Mouse (Mus musculus) intestine, embryonic 15.5 days (tissue): ENCODE results near the gene Fryl. TPM values are rescaled to one million over a fixed set of nuclear protein-coding genes. Genes with fewer than 3 reads are reported as not detected.
A peak's percentile ranks its signal among the peaks of the same experiment; 100 is the strongest.

Experiments used
- ATAC-seq: fragments of 200-750 bp; cut with Nextera tagmentation; 2 replicates; pipeline ENCODE4 v1.8.0; 2017; ENCODE audit warnings: moderate TSS enrichment, moderate library complexity
- H3K27ac ChIP-seq: fragments of 300-500 bp; sonication (generic); 2 replicates; pipeline ENCODE4 v1.5.1; 2015; ENCODE audit warnings: mild to moderate bottlenecking, inconsistent platforms
- H3K27me3 ChIP-seq: fragments of 300-500 bp; sonication (generic); replicated peaks from 2 replicates; pipeline ENCODE4 v1.6.1; 2015; ENCODE audit warnings: inconsistent platforms
- H3K36me3 ChIP-seq: fragments of 300-500 bp; sonication (generic); 2 replicates; pipeline ENCODE4 v1.6.1; 2015; ENCODE audit warnings: inconsistent platforms
- H3K4me1 ChIP-seq: fragments of 300-500 bp; sonication (generic); replicated peaks from 2 replicates; pipeline ENCODE4 v1.6.1; 2015; ENCODE audit warnings: inconsistent platforms
- H3K4me2 ChIP-seq: fragments of 300-500 bp; sonication (generic); replicated peaks from 2 replicates; pipeline ENCODE4 v1.6.1; 2015; ENCODE audit warnings: mild to moderate bottlenecking, inconsistent platforms
- H3K4me3 ChIP-seq: fragments of 300-500 bp; sonication (generic); replicated peaks from 2 replicates; pipeline ENCODE4 v1.5.1; 2015; ENCODE audit warnings: inconsistent platforms
- H3K9ac ChIP-seq: fragments of 300-500 bp; sonication (generic); 2 replicates; pipeline ENCODE4 v1.6.1; 2015; ENCODE audit warnings: inconsistent platforms
- H3K9me3 ChIP-seq: fragments of 300-500 bp; sonication (generic); 2 replicates; pipeline ENCODE4 v1.6.1; 2016; ENCODE audit warnings: inconsistent platforms
- WGBS: fragments of 180-500 bp; shearing (Covaris S2); methylation state at CpG from one replicate; pipeline ENCODE4 v1.1.7; 2015; 5-methylcytosine and 5-hydroxymethylcytosine counted together
- polyA plus RNA-seq: library from polyadenylated mRNA; unstranded; fragments of >200 nt; fragmentation: Nextera tagmentation; extraction: Ambion mirVana; gene quantifications from 2 replicates; pipeline ENCODE4 v1.2.1, GENCODE M21; 2015

Fryl gene
- polyA plus RNA-seq, 1 experiment from 2014 or later = 28.4 TPM

DNA sequence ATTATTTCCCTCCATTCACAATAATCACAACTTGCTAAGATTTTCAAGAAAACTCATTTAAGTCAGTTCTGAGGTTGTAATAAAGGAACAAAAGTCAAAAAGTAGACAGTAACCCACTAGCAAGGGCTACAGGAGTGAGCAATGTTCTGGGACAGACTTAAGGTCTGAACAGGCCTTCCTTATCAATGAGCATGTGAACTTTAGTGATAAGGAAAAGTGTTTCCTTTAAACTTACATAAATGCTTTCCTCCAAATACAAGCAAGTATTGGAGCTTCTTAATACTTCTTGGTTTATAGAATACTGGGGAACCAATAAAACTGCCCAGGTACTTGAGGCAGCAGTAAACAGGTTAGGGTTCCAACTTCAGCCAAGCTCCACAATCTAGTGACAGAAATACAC, 3.7 kb downstream of the Fryl start:
- H3K4me2 ChIP-seq = no peak overlapping the region
- H3K27me3 ChIP-seq = no peaks in the 10 kb centered on the region
- ATAC-seq = no peak
- no peak overlapping the region for H3K9ac ChIP-seq
- H3K4me3 ChIP-seq = no peak overlapping the region
- H3K9me3 ChIP-seq = no peaks in the 10 kb centered on the region
- no peaks in the 10 kb centered on the region for H3K36me3 ChIP-seq
- peaks cover 5% of the 10 kb centered on the region; the same call in 1 of the 2 replicates for H3K4me1 ChIP-seq
- no peak overlapping the region for H3K27ac ChIP-seq

DNA sequence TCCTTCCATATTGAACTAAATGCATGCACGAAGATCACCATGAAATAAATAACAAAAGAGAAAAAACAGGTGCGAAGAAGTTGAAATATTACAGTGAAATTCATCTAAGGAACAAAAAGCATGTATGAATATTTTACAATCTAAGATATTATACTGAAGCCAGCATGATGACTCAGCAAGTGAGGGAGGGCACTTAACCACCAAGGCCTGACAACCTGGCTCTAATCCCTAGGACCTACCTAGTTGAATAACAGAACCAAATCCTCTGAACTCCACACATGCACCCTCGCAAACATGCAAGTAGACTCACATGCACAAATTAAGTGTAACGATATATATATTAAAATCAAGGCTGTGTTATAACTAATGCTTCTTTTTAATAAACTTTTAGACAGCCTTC, 7.1 kb downstream of the Fryl start:
- H3K9ac ChIP-seq = no peak overlapping the region
- 95% methylated on average over 4 of the region's 4 CpGs for WGBS
- no peak for ATAC-seq
- H3K4me1 ChIP-seq = peaks cover 8% of the 10 kb centered on the region; the same call in 1 of the 2 replicates
- no peaks in the 10 kb centered on the region for H3K27me3 ChIP-seq
- no peak overlapping the region for H3K4me2 ChIP-seq
- no peaks in the 10 kb centered on the region for H3K36me3 ChIP-seq
- H3K4me3 ChIP-seq = no peak overlapping the region
- no peaks in the 10 kb centered on the region for H3K9me3 ChIP-seq
- no peak overlapping the region for H3K27ac ChIP-seq

DNA sequence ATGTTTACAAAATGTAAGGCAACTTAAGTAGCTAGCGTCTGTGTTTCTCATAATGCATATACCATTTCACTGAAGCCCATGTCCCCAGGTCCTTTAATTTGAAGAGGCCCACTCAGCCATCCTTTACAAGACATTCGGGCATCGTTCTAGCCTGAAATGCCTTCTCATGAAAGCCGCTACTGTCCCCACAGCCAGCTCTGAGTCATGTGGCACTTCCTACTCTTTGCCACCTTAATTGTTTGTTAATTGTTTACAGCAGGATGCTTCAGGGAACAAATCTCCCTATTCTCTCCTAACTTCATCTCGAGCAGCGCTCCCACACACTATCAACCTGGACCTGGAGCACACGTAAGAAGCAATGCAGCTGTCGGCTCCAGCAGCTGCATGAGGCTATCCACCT, 8.2 kb downstream of the Fryl start:
- no peaks in the 10 kb centered on the region for H3K9me3 ChIP-seq
- H3K27me3 ChIP-seq = no peaks in the 10 kb centered on the region
- no peak overlapping the region for H3K4me2 ChIP-seq
- H3K4me1 ChIP-seq = 0 out of 2 replicates have a peak, but pooled peaks cover 4% of the 10 kb centered on the region
- no peak overlapping the region for H3K9ac ChIP-seq
- H3K36me3 ChIP-seq = no peaks in the 10 kb centered on the region
- no peak for ATAC-seq
- no peak overlapping the region for H3K27ac ChIP-seq
- no peak overlapping the region for H3K4me3 ChIP-seq
- 74% methylated on average over 8 of the region's 8 CpGs for WGBS

DNA sequence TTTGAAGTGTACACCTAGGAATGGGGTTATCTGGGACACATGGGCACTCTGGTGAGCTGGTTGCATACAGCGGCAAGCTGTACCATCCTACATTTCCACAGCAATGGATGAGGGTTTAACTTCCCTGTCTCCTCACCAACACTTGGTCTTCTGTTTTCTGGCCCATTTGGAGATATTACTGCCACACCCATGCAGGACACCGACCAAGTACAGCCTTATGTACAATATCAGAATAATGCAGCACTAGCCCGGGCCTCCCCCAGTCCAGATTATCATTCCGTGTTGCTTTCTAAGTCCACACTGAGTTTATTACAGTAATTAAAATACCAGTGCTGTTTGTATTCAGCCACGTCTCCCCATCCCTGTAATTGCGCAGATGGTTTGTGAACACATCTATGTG, 10.0 kb downstream of the Fryl start:
- no peak for ATAC-seq
- Histone ChIP-seq H3K9ac (no peak overlapping the region), H3K4me3 (no peak overlapping the region), H3K27ac (no peak overlapping the region), H3K27me3 (no peaks in the 10 kb centered on the region), H3K9me3 (no peaks in the 10 kb centered on the region), H3K4me1 (0 out of 2 replicates have a peak, but pooled peaks cover 4% of the 10 kb centered on the region), H3K36me3 (no peaks in the 10 kb centered on the region), H3K4me2 (no peak overlapping the region)
- WGBS = 70% methylated on average over 6 of the region's 6 CpGs

DNA sequence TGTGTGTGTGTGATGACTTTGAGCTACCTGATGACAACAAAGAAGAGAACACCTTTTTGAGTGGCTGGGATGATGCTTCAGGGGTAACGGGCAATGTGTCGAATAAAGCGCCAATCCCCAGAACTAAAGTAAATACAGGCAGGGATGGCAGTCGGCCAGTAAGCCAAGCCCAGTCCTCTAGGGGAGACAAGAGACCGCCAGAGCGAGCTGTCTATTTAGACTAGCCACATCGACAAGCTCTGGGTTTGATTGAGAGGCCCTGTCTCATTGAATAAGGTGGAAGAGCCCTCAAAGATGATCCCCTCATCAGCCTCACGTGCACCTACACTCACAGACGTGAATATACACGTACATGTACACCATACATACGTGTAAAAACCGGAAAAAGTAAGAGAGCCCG, 12.0 kb downstream of the Fryl start:
- WGBS = 53% methylated on average over 13 of the region's 13 CpGs
- ATAC-seq = peak; percentile 43; the same call in 1 of the 2 replicates
- no peak overlapping the region for H3K4me3 ChIP-seq
- H3K9ac ChIP-seq = no peak overlapping the region
- H3K27ac ChIP-seq = no peak overlapping the region
- H3K27me3 ChIP-seq = no peaks in the 10 kb centered on the region
- no peak overlapping the region for H3K4me2 ChIP-seq
- no peaks in the 10 kb centered on the region for H3K36me3 ChIP-seq
- 0 out of 2 replicates have a peak, but pooled peaks cover 4% of the 10 kb centered on the region for H3K4me1 ChIP-seq
- H3K9me3 ChIP-seq = no peaks in the 10 kb centered on the region

DNA sequence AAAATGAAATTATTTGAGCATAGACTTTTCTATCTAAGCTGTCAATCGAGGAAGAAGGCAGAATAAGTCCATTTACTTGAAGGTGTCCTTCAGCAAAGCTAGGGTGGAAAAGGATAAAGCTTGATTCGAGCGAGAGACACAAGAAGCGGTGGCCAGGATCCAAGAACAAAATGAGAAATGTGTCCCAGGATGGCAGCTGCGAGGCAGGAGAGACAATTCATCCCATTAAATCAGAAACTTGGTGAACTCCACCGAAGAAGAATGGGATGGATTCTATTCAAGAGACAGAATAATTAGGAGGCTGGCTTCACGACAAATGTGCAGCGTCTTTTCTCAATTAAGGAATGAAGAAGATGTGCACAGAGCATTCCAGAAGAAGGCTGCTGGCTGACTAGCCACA, 14.5 kb downstream of the Fryl start:
- Histone ChIP-seq H3K27me3 (no peaks in the 10 kb centered on the region), H3K9ac (no peak overlapping the region), H3K9me3 (no peaks in the 10 kb centered on the region), H3K27ac (no peak overlapping the region), H3K4me3 (no peak overlapping the region), H3K4me2 (no peak overlapping the region), H3K36me3 (no peaks in the 10 kb centered on the region), H3K4me1 (0 out of 2 replicates have a peak, but pooled peaks cover 1% of the 10 kb centered on the region)
- no peak for ATAC-seq
- WGBS = 66% methylated on average over 8 of the region's 8 CpGs

DNA sequence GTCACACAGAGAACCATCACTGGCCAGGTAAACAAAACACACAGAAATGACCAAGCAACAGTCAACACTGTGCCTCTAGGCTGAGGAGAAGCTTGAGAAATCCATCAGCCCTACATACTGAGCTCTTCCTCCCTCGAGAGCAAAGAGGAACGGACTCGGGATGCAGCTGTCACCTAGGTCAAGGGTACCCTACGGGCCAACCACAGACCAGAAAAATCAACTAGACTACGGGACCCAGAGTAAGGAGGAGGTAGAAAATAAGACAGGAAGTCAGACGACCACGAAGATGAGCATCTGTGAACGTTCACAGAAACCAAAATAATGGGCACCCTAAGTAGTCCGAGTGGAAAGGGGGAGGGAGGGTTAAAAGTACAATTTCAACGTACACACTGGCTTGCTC, 15.1 kb downstream of the Fryl start:
- Histone ChIP-seq H3K9me3 (no peaks in the 10 kb centered on the region), H3K4me2 (no peak overlapping the region), H3K4me1 (0 out of 2 replicates have a peak, but pooled peaks cover 6% of the 10 kb centered on the region), H3K4me3 (no peak overlapping the region), H3K27me3 (no peaks in the 10 kb centered on the region), H3K36me3 (no peaks in the 10 kb centered on the region), H3K9ac (no peak overlapping the region), H3K27ac (no peak overlapping the region)
- no peak for ATAC-seq
- 68% methylated on average over 10 of the region's 10 CpGs for WGBS

DNA sequence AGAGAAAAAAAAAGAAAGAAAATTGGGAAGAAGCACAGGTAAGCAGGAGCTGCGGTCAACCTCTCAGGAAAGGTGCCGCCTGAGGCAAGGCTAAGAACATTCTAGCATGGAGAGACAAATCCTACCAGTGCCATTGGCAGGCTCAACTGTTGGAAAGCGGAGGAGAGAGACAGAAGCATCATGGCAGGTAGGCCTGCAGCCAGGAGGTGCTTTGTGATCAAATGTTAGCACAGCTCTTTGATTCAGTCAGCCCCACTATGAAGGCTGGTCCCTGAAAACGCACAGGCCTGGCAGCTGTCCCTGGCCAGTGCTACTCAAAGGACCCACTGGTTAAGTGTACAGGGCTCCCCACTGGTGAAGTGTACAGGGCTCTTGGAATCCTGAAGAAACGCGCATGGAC, 16.0 kb downstream of the Fryl start:
- no peak for ATAC-seq
- H3K9ac ChIP-seq = no peak overlapping the region
- 93% methylated on average over 6 of the region's 6 CpGs for WGBS
- no peak overlapping the region for H3K4me2 ChIP-seq
- H3K27me3 ChIP-seq = no peaks in the 10 kb centered on the region
- H3K4me3 ChIP-seq = no peak overlapping the region
- no peaks in the 10 kb centered on the region for H3K36me3 ChIP-seq
- H3K27ac ChIP-seq = no peak overlapping the region
- H3K4me1 ChIP-seq = 0 out of 2 replicates have a peak, but pooled peaks cover 6% of the 10 kb centered on the region
- H3K9me3 ChIP-seq = no peaks in the 10 kb centered on the region

DNA sequence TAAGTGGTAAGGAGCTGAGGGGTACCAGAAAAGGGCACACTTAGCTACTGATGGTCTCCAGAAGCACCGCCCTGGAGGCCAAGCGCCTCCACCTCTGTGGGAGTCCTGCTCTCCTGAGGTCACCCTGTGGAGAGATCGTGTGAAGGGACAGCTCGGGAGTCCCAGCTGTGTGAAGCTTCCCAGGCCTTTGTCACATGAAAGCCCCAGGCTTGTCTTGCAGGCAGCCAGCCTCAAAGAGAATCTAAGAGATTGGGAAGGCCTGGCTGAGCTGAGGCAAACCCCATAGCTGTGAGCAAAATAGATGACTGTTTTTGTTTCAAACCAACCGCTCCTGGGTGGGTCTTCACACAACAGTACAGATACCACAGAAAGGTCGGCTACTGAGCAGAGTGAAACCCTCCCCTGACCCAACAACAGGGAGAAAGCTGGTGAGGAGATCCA, 19.5 kb downstream of the Fryl start:
- Histone ChIP-seq H3K36me3 (no peaks in the 10 kb centered on the region), H3K4me3 (no peak overlapping the region), H3K27ac (no peak overlapping the region), H3K4me2 (no peak overlapping the region), H3K9me3 (no peaks in the 10 kb centered on the region), H3K27me3 (no peaks in the 10 kb centered on the region), H3K9ac (no peak overlapping the region), H3K4me1 (peaks cover 18% of the 10 kb centered on the region)
- no peak for ATAC-seq
- 37% methylated on average over 6 of the region's 6 CpGs for WGBS

DNA sequence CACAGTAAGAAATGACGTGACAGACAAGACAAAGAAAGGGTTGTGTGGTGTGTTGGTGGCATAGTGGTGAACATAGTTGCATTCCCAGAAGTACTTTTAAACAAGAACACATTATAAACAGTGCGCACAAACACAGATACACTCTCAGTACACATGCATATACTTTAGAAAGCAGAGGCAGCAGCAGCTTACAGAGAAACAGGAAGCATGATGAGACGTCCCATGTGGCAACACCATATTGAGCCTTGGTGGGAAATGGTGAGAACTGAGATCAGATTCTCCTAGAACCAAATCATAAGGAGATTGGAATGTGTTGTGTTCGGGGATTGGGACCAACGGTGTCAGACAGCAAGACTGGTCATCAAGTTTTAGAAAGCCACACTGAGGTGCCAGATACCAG, 21.2 kb downstream of the Fryl start:
- H3K27me3 ChIP-seq = no peaks in the 10 kb centered on the region
- H3K27ac ChIP-seq = no peak overlapping the region
- WGBS = 76% methylated on average over 5 of the region's 5 CpGs
- H3K4me3 ChIP-seq = no peak overlapping the region
- peaks cover 21% of the 10 kb centered on the region for H3K4me1 ChIP-seq
- no peak overlapping the region for H3K4me2 ChIP-seq
- ATAC-seq = no peak
- no peaks in the 10 kb centered on the region for H3K9me3 ChIP-seq
- H3K9ac ChIP-seq = no peak overlapping the region
- H3K36me3 ChIP-seq = no peaks in the 10 kb centered on the region

DNA sequence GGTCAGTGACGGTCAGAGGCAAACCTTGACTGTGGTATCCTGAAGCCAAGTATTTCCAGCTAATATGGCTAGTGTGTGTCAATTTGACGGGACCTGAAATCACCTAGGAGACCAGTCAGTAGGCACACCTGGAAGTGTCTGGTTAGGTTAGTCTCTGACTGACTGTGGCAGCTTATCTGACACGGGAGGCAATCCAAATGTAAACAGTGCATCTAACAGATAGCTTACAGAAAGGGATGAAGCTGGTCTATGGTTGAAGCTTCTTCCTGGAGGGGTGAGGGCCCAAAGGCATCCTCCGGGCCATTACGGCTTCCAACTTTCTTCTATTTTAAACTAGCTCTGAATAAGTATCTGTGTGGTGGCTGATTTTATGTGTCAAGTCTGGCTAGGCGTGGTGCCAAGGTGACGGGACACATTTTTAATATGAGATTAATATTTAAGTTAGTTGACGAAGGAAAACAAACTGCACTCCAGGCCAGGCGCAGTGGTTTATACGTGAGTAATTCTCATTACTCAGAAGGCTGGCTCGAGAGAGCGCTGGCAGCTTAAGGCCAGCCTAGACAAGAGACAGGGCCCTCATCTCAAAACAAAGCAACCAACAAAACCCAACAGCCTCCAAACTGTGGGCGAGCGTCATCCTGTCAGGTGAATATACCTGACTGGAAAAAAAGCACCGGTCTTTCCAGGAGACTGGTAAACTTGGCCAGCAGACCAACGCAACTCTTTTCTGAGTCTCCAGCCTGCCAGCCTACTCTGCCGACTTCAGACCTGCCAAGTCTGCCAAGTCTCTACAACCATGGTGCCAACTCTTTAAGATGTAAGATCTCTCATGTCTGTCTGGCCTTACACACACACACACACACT, 23.2 kb downstream of the Fryl start:
- Histone ChIP-seq H3K36me3 (no peaks in the 10 kb centered on the region), H3K4me1 (peaks cover 21% of the 10 kb centered on the region), H3K27me3 (no peaks in the 10 kb centered on the region), H3K9me3 (no peaks in the 10 kb centered on the region), H3K4me3 (no peak overlapping the region), H3K9ac (no peak overlapping the region), H3K27ac (no peak overlapping the region), H3K4me2 (no peak overlapping the region)
- 0 out of 2 replicates have a peak, but pooled peaks have one; percentile 24 for ATAC-seq
- WGBS = 56% methylated on average over 17 of the region's 17 CpGs

DNA sequence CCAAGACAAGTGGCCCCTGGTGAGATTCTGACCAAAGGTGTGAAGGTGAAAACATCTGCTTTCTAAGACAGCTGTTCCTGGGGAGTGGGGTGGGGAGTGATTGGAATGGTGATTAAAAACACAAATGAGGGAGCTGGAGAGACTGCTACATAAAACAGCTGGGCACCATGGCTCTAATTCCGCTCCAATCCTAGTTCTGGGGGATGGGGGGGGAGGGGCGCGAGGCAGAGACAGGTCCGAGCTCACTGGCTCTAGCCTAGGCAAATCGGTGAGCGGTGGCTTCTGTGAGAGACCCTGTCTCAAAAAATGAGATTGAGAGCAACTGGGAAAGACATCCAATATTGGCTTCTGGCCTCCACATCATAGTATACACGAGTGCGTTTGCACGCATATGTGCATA, 24.2 kb downstream of the Fryl start:
- H3K4me1 ChIP-seq = peaks cover 21% of the 10 kb centered on the region
- H3K4me3 ChIP-seq = no peak overlapping the region
- H3K9ac ChIP-seq = no peak overlapping the region
- H3K9me3 ChIP-seq = no peaks in the 10 kb centered on the region
- 42% methylated on average over 9 of the region's 9 CpGs for WGBS
- no peak for ATAC-seq
- no peaks in the 10 kb centered on the region for H3K27me3 ChIP-seq
- H3K27ac ChIP-seq = no peak overlapping the region
- H3K36me3 ChIP-seq = no peaks in the 10 kb centered on the region
- H3K4me2 ChIP-seq = no peak overlapping the region

DNA sequence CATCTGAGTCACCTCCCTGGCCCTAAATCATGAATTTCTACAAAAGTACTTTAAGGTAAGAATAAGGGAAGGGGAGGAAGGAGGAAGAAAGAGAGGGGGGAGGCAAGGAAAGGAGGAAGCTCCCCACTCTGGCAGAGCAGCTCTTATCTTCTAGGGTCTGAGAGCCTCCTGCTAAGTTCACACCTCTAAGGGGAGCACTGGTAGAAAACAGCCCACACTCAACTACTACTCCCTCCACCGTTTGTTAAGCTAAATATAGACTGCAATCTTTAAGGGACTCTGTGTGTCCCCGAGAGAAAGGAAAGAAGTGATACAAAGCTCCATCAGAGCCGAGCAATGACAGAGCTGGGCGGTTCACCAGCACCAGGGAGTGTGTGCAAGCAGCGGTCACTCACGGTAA, 24.6 kb downstream of the Fryl start:
- no peak overlapping the region for H3K4me3 ChIP-seq
- H3K27ac ChIP-seq = no peak overlapping the region
- ATAC-seq = no peak
- H3K4me2 ChIP-seq = no peak overlapping the region
- peaks cover 19% of the 10 kb centered on the region for H3K4me1 ChIP-seq
- 25% methylated on average over 6 of the region's 6 CpGs for WGBS
- H3K36me3 ChIP-seq = no peaks in the 10 kb centered on the region
- no peaks in the 10 kb centered on the region for H3K9me3 ChIP-seq
- no peaks in the 10 kb centered on the region for H3K27me3 ChIP-seq
- no peak overlapping the region for H3K9ac ChIP-seq
